Mouse (Mus musculus): ENCODE measurements around the gene B3galt2. TPM values are rescaled to one million over a fixed set of nuclear protein-coding genes. Genes with fewer than 3 reads are reported as not detected.

Gene B3galt2
- 0.32 TPM for polyA plus RNA-seq (2017; shearing (Covaris generic))

DNA sequence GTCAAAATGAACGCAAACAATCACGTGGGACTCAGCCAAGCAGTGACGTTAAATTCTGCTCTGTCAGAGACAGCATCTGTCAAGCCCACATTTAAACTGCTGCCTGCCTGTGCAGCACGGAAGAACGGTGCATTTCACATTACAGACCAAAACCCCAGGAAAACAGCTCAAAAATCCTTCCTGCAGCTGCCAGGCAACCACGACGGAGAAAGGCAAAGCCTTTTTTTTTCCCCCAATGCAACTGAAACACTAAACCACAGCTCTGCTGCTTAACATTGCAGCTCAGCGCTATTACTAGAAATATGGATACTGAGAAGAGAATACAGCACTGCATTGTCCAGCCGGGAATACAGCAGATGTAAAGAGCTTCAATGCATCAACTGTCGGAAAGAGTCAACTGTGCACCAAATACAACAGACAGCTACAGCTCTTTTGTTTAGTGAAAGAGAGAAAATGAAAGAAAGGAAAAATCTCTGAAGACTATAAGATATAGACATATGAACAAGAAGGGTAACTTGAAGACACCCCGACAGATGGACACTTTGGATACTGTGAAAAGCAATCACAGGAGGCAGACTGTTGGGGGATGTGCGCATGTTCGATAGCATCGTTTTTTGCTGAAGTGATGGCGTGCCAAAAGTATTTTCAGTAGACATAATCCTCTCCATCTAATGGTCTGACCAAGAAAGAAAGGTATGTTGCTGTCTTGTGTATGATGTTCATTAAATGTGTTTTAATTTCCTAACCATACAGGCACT is at the start of gene B3galt2:
TSS of gene B3galt2 (plus strand) at position 15 of the 758 bp plus-strand sequence.

DNA sequence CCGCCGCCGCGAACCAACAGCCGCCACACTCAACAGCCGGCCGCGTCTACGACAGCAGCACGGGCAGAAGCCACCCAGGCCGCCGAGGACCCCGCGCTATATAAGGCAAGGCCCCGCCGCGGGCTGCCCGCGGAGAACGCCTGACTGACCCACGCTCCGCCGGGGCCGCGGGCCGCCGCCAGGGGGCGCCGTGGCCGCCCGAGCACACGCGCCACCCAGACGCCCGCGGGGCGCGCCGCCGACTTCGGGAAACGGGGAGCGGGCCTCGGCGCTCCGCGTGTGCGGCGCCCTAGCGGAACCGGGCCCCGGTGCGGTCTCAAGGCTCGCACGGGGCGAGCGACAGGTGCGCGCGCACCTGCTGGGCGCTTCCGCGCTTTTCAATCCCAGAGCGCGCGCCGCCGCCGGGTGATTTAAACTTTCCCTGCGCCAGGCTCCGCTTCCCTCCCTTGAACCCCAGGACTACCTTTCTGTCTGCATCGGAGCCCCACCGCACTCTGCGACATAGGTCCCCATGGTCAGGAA is 62.3 kb downstream of the B3galt2 start, which contains the start of gene Cdc73:
TSS of gene Cdc73 (minus strand) at position 153 of the 522 bp plus-strand sequence.

Other genes with a start within 250 kb of the B3galt2 start
- gene Cdc73, start 62.2 kb downstream of the B3galt2 start, polyA plus RNA-seq (2017; shearing (Covaris generic)), result 88.1 TPM
- 55.3 TPM for gene Glrx2, start 75.7 kb downstream of the B3galt2 start, polyA plus RNA-seq (2017; shearing (Covaris generic))
- 4.5 TPM for gene Trove2, start 136.4 kb downstream of the B3galt2 start, polyA plus RNA-seq (2017; shearing (Covaris generic))
- gene Uchl5, start 136.6 kb downstream of the B3galt2 start, polyA plus RNA-seq (2017; shearing (Covaris generic)), result 48.9 TPM